Mouse (Mus musculus) spleen, adult 2 months (tissue): Measurements from ENCODE around the gene Dph2.

Source experiments
- CTCF ChIP-seq: fragments of 200-500 bp; IDR thresholded peaks from 2 replicates; pipeline ENCODE4 v1.5.1; 2011; ENCODE audit warnings: mild to moderate bottlenecking, inconsistent platforms; ENCODE audit not compliant: insufficient read depth, insufficient read length, insufficient replicate concordance; ENCODE audit errors: extremely low read depth
- POLR2A ChIP-seq: fragments of 200-500 bp; IDR thresholded peaks from 2 replicates; pipeline ENCODE4 v1.6.1; 2011; ENCODE audit warnings: low read depth, low read length, inconsistent platforms

DNA sequence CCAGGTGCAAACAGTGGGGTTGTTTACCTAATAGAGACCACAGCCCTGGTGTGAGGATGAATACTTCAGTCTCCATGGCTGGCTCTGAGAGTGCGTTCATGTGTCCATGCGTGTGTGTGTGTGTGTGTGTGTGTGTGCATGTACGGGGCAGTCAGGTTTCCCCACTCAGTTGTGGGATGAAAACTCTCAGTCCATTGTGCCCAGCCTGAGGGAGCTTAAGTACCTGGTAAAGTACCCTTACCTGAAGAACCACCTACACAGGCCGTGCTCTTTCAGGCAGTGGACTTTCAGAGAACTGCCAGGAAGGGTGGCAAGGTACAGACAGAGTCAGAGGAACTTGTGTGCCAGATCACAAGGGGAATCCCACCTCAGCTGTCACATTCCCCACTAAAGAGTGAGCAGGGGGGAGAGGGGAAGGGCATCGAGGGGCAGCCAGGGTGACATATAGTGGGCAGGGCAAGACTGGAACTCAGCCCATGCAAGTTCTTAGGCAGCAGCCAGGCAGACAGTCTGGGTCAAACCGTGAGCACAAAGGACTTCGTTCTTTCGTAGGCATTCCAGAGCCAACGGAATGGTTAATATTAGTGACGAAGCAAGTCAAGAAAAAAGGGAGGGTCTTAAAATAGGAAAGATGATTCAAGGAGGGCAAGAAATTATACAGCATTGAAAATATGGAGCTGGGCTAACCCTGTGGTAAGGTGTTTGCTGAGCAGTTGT is 39.5 kb downstream of the Dph2 start:
- TF ChIP-seq CTCF (no peak), POLR2A (no peak)
